7 mouse cellular contexts compared by ENCODE assay signal in the genomic region with DNA sequence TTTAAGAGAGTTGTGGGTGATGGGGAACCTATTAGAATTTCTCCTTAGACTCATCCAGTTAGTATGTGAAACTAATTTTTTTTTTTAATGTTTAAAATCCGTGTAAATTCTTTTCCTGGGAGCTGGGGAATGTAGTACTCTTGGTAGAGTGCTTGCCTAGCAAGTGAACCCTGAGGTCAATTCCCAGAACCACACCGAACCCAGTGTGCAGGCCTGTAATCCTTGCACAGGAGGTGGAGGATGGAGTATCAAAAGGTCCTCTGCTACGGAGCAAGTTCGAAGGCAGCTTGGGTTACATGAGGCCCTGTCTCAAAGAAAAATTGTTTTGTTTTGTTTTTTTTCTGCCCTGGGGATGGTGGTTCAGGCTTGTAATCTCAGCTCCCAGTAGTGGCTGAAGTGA. TPM values are rescaled to one million over a fixed set of nuclear protein-coding genes. Genes with fewer than 3 reads are reported as not detected.
DNase-seq lines count a peak whose midpoint lies in the region; ATAC-seq and TF ChIP-seq lines count a peak whose summit lies in the region.

No protein-coding gene starts in this region.

- H3K4me2 ChIP-seq in hindbrain, postnatal 0 days (ENCODE audit: low read depth, low read length) = peak overlapping the region; percentile 99
- H3K4me2 ChIP-seq in liver, embryonic 16.5 days (ENCODE audit: low read depth, low read length) = peak overlapping the region; percentile 84

- H3K27me3 ChIP-seq in testis, adult 2 months (ENCODE audit: control insufficient read depth, insufficient read depth, low read length) = no peaks in the 10 kb centered on the region
- no peaks in the 10 kb centered on the region for H3K27me3 ChIP-seq in hindbrain, postnatal 0 days (ENCODE audit: insufficient read depth, low read length)
- H3K27me3 ChIP-seq in liver, embryonic 16.5 days (ENCODE audit: control insufficient read depth, insufficient read depth, low read depth, low read length) = no peaks in the 10 kb centered on the region

- no peak for ATAC-seq in hindbrain, postnatal 0 days
- ATAC-seq in liver, embryonic 16.5 days (ENCODE audit: low read depth) = no peak

- under 1% methylated on average over 4 of the region's 4 CpGs for WGBS in hindbrain, postnatal 0 days
- WGBS in liver, embryonic 16.5 days (ENCODE audit: insufficient replicate concordance) = under 1% methylated on average over 4 of the region's 4 CpGs

- no peaks in the 10 kb centered on the region for H3K9me3 ChIP-seq in hindbrain, postnatal 0 days (ENCODE audit: low read length)
- H3K9me3 ChIP-seq in liver, embryonic 16.5 days (replicated peaks; ENCODE audit: control insufficient read depth, low read length) = no peaks in the 10 kb centered on the region

- no peak for DNase-seq in testis, postnatal 10 days (ENCODE audit: low spot score)
- peak; percentile 36 for DNase-seq in embryo, embryonic 10.5 days (ENCODE audit: low spot score)
- DNase-seq in hindbrain, postnatal 0 days (ENCODE audit: low spot score) = no peak
- no peak for DNase-seq in natural killer cell, adult 2 months (ENCODE audit: low spot score in 2 of 2)
- DNase-seq in T-cell, adult 2 months (ENCODE audit: low spot score) = no peak

- H3K9ac ChIP-seq in hindbrain, postnatal 0 days (replicated peaks; ENCODE audit: low read length) = peak overlapping the region; percentile 88
- H3K9ac ChIP-seq in liver, embryonic 16.5 days (ENCODE audit: low read depth, low read length) = peak overlapping the region; percentile 97

- no peak for TF ChIP-seq CTCF in testis, adult 2 months (IDR thresholded peaks at IDR 0.05; ENCODE audit: control insufficient read depth, insufficient read depth, insufficient replicate concordance, low read depth, low read length)
- no peak for TF ChIP-seq CTCF in hindbrain, postnatal 0 days (IDR thresholded peaks at IDR 0.05; ENCODE audit: low read depth)

- H3K27ac ChIP-seq in testis, adult 2 months (ENCODE audit: control insufficient read depth, insufficient read depth, low read depth, low read length) = peak overlapping the region; percentile 52; the same call in 1 of the 2 replicates
- no peak overlapping the region for H3K27ac ChIP-seq in hindbrain, postnatal 0 days
- H3K27ac ChIP-seq in liver, embryonic 16.5 days (ENCODE audit: low read length) = peak overlapping the region; percentile 97

- no peak for TF ChIP-seq POLR2A in testis, adult 2 months (IDR thresholded peaks at IDR 0.05; ENCODE audit: control insufficient read depth, low read depth, low read length)

- no peaks in the 10 kb centered on the region for H3K36me3 ChIP-seq in testis, adult 2 months (ENCODE audit: control insufficient read depth, insufficient read depth, low read length)
- no peaks in the 10 kb centered on the region for H3K36me3 ChIP-seq in hindbrain, postnatal 0 days (ENCODE audit: insufficient read depth, low read length)
- H3K36me3 ChIP-seq in liver, embryonic 16.5 days (ENCODE audit: control insufficient read depth, insufficient read depth) = no peaks in the 10 kb centered on the region; the same call in 1 of the 2 replicates

- H3K4me1 ChIP-seq in testis, adult 2 months (ENCODE audit: control insufficient read depth, insufficient read depth, low read length) = peaks cover 5% of the 10 kb centered on the region
- 0 out of 2 replicates have a peak, but pooled peaks cover 6% of the 10 kb centered on the region for H3K4me1 ChIP-seq in hindbrain, postnatal 0 days (ENCODE audit: insufficient read depth, low read length)
- H3K4me1 ChIP-seq in liver, embryonic 16.5 days (ENCODE audit: control insufficient read depth, low read depth, low read length) = peaks cover 13% of the 10 kb centered on the region

- peak overlapping the region; percentile 91 for H3K4me3 ChIP-seq in testis, adult 2 months (ENCODE audit: control insufficient read depth, low read depth, low read length)
- peak overlapping the region; percentile 88 for H3K4me3 ChIP-seq in hindbrain, postnatal 0 days (ENCODE audit: low read length)
- peak overlapping the region; percentile 80 for H3K4me3 ChIP-seq in liver, embryonic 16.5 days (ENCODE audit: low read depth, low read length)

RNA-seq across cellular contexts. Expression of a gene that starts 1.3 kb away (rescaled TPM):
- 38.1 and 41.3 TPM in 2 replicates for polyA plus RNA-seq in testis, adult 2 months (2012; rRNA removed)
- 14.1 and 22.1 TPM in 2 replicates for total RNA-seq in hindbrain, postnatal 0 days (2014; rRNA removed)
- polyA plus RNA-seq in hindbrain, postnatal 0 days (2015; fragmentation: Nextera tagmentation; extraction: Ambion mirVana) = 115 and 129 TPM in 2 replicates
- polyA plus RNA-seq in liver, embryonic 16.5 days (2015; fragmentation: Nextera tagmentation; extraction: Ambion mirVana) = 61.6 and 62.1 TPM in 2 replicates

RNA-seq across cellular contexts. Expression of a gene that starts 1.4 kb away (rescaled TPM):
- 0.97 and 1.0 TPM in 2 replicates for polyA plus RNA-seq in testis, adult 2 months (2012; rRNA removed)
- total RNA-seq in hindbrain, postnatal 0 days (2014; rRNA removed) = 1.7 and 3.1 TPM in 2 replicates
- 1.0 and 2.2 TPM in 2 replicates for polyA plus RNA-seq in hindbrain, postnatal 0 days (2015; fragmentation: Nextera tagmentation; extraction: Ambion mirVana)
- polyA plus RNA-seq in liver, embryonic 16.5 days (2015; fragmentation: Nextera tagmentation; extraction: Ambion mirVana) = 8.0 and 8.4 TPM in 2 replicates

RNA-seq across cellular contexts. Expression of a gene that starts 58.3 kb away (rescaled TPM):
- polyA plus RNA-seq in testis, adult 2 months (2012; rRNA removed) = not detected in 2 replicates
- total RNA-seq in hindbrain, postnatal 0 days (2014; rRNA removed) = not detected in 2 replicates
- not detected in 2 replicates for polyA plus RNA-seq in hindbrain, postnatal 0 days (2015; fragmentation: Nextera tagmentation; extraction: Ambion mirVana)
- not detected in 2 replicates for polyA plus RNA-seq in liver, embryonic 16.5 days (2015; fragmentation: Nextera tagmentation; extraction: Ambion mirVana)
